Mouse (Mus musculus) liver, embryonic 11.5 days (tissue): ENCODE measurements around the gene Arsk. TPM values are rescaled to one million over a fixed set of nuclear protein-coding genes. Genes with fewer than 3 reads are reported as not detected.

Experiments
- ATAC-seq: fragments of 200-750 bp; cut with Nextera tagmentation; replicated peaks from 2 replicates; pipeline ENCODE4 v1.8.0; 2017; ENCODE audit warnings: moderate number of reproducible peaks, mild to moderate bottlenecking, moderate TSS enrichment, moderate library complexity; ENCODE audit not compliant: low FRiP score
- DNase-seq: peaks from one replicate; pipeline ENCODE4 v3.0.0-alpha.2; 2017; ENCODE audit warnings: low spot score
- H3K27ac ChIP-seq: fragments of 300-500 bp; sonication (generic); 2 replicates; pipeline ENCODE4 v1.5.1; 2014; ENCODE audit warnings: mild to moderate bottlenecking, low read depth, low read length, control low read depth
- H3K27me3 ChIP-seq: fragments of 300-500 bp; sonication (generic); replicated peaks from 2 replicates; pipeline ENCODE4 v1.6.1; 2014; ENCODE audit warnings: low read length, mixed read lengths; ENCODE audit not compliant: control insufficient read depth, insufficient read depth
- H3K36me3 ChIP-seq: fragments of 300-500 bp; sonication (generic); 2 replicates; pipeline ENCODE4 v1.6.1; 2014; ENCODE audit warnings: mild to moderate bottlenecking, low read length, moderate library complexity, mixed read lengths; ENCODE audit not compliant: control insufficient read depth, insufficient read depth
- H3K4me1 ChIP-seq: fragments of 300-500 bp; sonication (generic); replicated peaks from 2 replicates; pipeline ENCODE4 v1.6.1; 2014; ENCODE audit warnings: low read length, mixed read lengths; ENCODE audit not compliant: control insufficient read depth, insufficient read depth
- H3K4me2 ChIP-seq: fragments of 300-500 bp; sonication (generic); 2 replicates; pipeline ENCODE4 v1.6.1; 2014; ENCODE audit warnings: mild to moderate bottlenecking, control low read depth, moderate library complexity
- H3K4me3 ChIP-seq: fragments of 300-500 bp; sonication (generic); 2 replicates; pipeline ENCODE4 v1.5.1; 2014; ENCODE audit warnings: low read depth, low read length, control low read depth
- H3K9ac ChIP-seq: fragments of 300-500 bp; sonication (generic); 2 replicates; pipeline ENCODE4 v1.6.1; 2014; ENCODE audit warnings: low read depth, low read length, control low read depth
- H3K9me3 ChIP-seq: fragments of 300-500 bp; sonication (generic); 2 replicates; pipeline ENCODE4 v1.6.1; 2016; ENCODE audit warnings: low read length, inconsistent platforms, mixed read lengths; ENCODE audit not compliant: control insufficient read depth
- WGBS: fragments of 180-500 bp; shearing (Covaris S2); extraction: QIAGEN DNeasy Blood & Tissue Kit; methylation state at CpG from one replicate; pipeline ENCODE4 v1.1.7; 2014; 5-methylcytosine and 5-hydroxymethylcytosine counted together
- polyA plus RNA-seq: library from polyadenylated mRNA; unstranded; fragments of >200 nt; fragmentation: Nextera tagmentation; extraction: Ambion mirVana; gene quantifications from 2 replicates; pipeline ENCODE4 v1.2.1, GENCODE M21; 2014

The Arsk gene
- 5.0 and 5.1 TPM in 2 replicates for polyA plus RNA-seq

GRCm38 (mm10) chr13:76098493-76099303 is at the start of gene Arsk, which contains the start of gene Ttc37:
TSS of gene Arsk (minus strand) at chr13:76098660.
TSS of gene Ttc37 (plus strand) at chr13:76098734.
- Histone ChIP-seq H3K9me3 (no peaks in the 10 kb centered on the region), H3K4me2 (peak within 1 kb of the TSS; percentile 73), H3K9ac (peak within 1 kb of the TSS; percentile 77), H3K4me1 (no peaks in the 10 kb centered on the region; the same call in 1 of the 2 replicates), H3K4me3 (peak within 1 kb of the TSS; percentile 75), H3K36me3 (no peaks in the 10 kb centered on the region), H3K27ac (peak within 1 kb of the TSS; percentile 71), H3K27me3 (no peaks in the 10 kb centered on the region)
- ATAC-seq = peak; percentile 96
- under 1% methylated on average over 34 of the region's 34 CpGs for WGBS
- peak; percentile 88 for DNase-seq

DNA sequence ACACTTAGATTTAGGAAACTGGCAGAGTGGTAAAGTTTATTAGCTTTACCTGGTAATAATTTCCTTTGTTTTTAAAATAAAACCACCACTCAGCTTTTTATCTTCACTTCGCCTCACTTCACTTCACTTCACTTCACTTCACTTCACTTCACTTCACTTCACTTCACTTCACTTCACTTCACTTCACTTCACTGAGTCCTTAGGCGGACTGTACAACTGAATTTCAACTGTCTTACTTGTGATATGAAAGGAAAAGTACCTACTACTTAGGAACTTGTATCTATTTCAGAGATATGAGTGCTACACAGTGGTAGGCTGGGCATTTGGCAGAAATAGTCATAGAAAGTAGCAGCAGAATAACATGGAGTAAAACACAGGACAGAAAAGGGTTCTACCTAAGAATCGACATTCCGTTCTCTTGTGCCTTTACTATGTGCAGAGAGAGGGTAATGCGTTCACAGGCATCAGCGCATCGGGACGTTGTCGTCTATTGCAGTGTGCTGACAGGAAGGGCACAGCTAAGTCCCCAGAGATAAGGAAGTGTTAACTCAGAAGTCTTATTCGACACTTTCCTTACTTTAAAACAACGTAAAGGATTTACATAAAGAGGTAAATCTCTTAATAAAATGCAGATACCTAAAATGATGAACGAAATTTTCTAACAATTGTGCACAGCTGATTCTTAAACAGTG is 42.8 kb upstream of the Arsk start:
- ATAC-seq (no peak), DNase-seq (no peak)
- no peaks in the 10 kb centered on the region for H3K4me1 ChIP-seq
- H3K27ac ChIP-seq = no peak overlapping the region
- no peak overlapping the region for H3K4me3 ChIP-seq
- H3K9ac ChIP-seq = no peak overlapping the region
- 85% methylated on average over 12 of the region's 12 CpGs for WGBS
- no peaks in the 10 kb centered on the region for H3K27me3 ChIP-seq
- no peak overlapping the region for H3K4me2 ChIP-seq
- no peaks in the 10 kb centered on the region for H3K9me3 ChIP-seq
- peaks cover 2% of the 10 kb centered on the region; the same call in 1 of the 2 replicates for H3K36me3 ChIP-seq

- Histone ChIP-seq H3K27ac (no peak overlapping the region), H3K9ac (no peak overlapping the region), H3K36me3 (peaks cover 5% of the 10 kb centered on the region), H3K9me3 (no peaks in the 10 kb centered on the region), H3K4me2 (no peak overlapping the region), H3K27me3 (no peaks in the 10 kb centered on the region), H3K4me1 (no peaks in the 10 kb centered on the region), H3K4me3 (no peak overlapping the region)
- WGBS = 81% methylated on average over 3 of the region's 3 CpGs
- DNase-seq (no peak), ATAC-seq (no peak)
Observed at GRCm38 (mm10) chr13:76138862-76139261, 40.4 kb upstream of the Arsk start.

DNA sequence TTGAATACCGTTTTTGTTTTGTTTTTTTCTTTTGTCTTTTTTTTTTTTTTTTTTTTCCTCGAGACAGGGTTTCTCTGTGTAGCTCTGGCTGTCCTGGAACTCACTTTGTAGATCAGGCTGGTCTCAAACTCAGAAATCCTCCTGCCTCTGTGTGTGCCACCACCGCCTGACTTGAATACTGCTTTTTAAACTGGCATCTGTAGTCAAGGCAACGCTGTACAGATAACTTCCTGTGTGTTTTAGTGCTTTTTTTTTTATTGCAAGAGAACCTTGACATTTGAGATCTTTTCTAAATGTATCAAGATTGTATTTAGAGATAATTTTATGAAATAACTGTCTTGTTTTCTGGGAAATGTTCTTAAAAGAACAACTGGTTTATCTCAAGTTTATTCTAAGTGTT is 34.0 kb upstream of the Arsk start:
- Histone ChIP-seq H3K36me3 (peaks cover 10% of the 10 kb centered on the region), H3K4me2 (no peak overlapping the region), H3K9ac (no peak overlapping the region), H3K27ac (no peak overlapping the region), H3K4me1 (no peaks in the 10 kb centered on the region), H3K4me3 (no peak overlapping the region), H3K9me3 (no peaks in the 10 kb centered on the region), H3K27me3 (no peaks in the 10 kb centered on the region)
- DNase-seq (no peak), ATAC-seq (no peak)
- 88% methylated on average over 4 of the region's 4 CpGs for WGBS

DNA sequence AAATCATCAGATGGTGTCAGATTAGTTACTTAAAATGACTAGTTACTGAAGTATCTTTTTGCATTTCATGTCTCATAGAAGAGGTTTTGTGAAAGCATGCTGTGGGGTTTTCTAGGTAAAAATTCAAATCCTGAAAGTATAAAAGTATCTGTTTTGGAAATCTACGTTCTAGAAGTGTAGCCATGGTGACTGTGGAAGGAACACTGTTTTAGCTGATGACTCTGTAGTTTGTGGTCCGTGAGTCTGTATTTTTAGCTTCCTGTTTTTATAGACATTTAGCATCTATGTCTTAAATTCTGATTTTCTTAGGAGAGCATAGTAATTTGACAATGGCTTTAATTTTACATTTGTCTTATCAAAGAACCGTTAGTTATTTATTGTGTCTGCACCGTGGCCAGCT is 30.3 kb upstream of the Arsk start:
- Histone ChIP-seq H3K27me3 (no peaks in the 10 kb centered on the region), H3K4me3 (no peak overlapping the region), H3K4me2 (no peak overlapping the region), H3K27ac (no peak overlapping the region), H3K36me3 (peaks cover 13% of the 10 kb centered on the region), H3K9me3 (no peaks in the 10 kb centered on the region), H3K9ac (no peak overlapping the region), H3K4me1 (no peaks in the 10 kb centered on the region)
- ATAC-seq (no peak), DNase-seq (no peak)
- 86% methylated on average over 4 of the region's 4 CpGs for WGBS

- peaks cover 4% of the 10 kb centered on the region; the same call in 1 of the 2 replicates for H3K36me3 ChIP-seq
- no peaks in the 10 kb centered on the region for H3K4me1 ChIP-seq
- 84% methylated on average over 18 of the region's 18 CpGs for WGBS
- H3K9ac ChIP-seq = no peak overlapping the region
- H3K4me3 ChIP-seq = no peak overlapping the region
- no peak overlapping the region for H3K4me2 ChIP-seq
- ATAC-seq (0 out of 2 replicates have a peak, but pooled peaks have one; percentile 34), DNase-seq (no peak)
- no peak overlapping the region for H3K27ac ChIP-seq
- no peaks in the 10 kb centered on the region for H3K27me3 ChIP-seq
- H3K9me3 ChIP-seq = no peaks in the 10 kb centered on the region
Observed at GRCm38 (mm10) chr13:76109069-76109824, 10.8 kb upstream of the Arsk start.

GRCm38 (mm10) chr13:76101989-76102388 is 3.5 kb upstream of the Arsk start:
- Histone ChIP-seq H3K27ac (no peak overlapping the region), H3K9me3 (no peaks in the 10 kb centered on the region), H3K36me3 (no peaks in the 10 kb centered on the region), H3K4me3 (no peak overlapping the region), H3K27me3 (no peaks in the 10 kb centered on the region), H3K4me1 (no peaks in the 10 kb centered on the region; the same call in 1 of the 2 replicates), H3K4me2 (no peak overlapping the region), H3K9ac (no peak overlapping the region)
- DNase-seq (no peak), ATAC-seq (no peak)
- 86% methylated on average over 2 of the region's 2 CpGs for WGBS

DNA sequence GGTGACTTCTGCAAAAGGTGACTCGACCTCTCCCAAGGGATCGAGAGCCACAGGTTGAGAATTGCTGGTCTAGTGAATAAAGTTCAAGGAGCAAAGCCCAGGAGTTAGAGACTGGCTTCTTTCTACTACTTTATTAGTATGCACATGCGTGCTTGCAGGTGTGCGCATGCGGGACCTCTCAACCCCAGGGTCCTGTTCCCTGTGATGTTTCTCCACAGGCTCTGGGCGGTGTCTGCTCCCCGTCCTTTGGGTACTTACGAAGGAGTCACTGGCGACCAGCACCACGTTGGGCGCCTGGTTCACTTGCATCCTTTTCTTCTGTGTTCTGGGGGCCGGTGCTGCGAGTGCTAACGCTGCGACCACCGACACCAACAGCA is 356 bp downstream of the Arsk start:
- Histone ChIP-seq H3K9ac (peak overlapping the region; percentile 77), H3K4me3 (peak overlapping the region; percentile 75), H3K4me1 (no peaks in the 10 kb centered on the region; the same call in 1 of the 2 replicates), H3K4me2 (peak overlapping the region; percentile 73), H3K27me3 (no peaks in the 10 kb centered on the region), H3K27ac (peak overlapping the region; percentile 71), H3K36me3 (no peaks in the 10 kb centered on the region), H3K9me3 (no peaks in the 10 kb centered on the region)
- WGBS = 3% methylated on average over 16 of the region's 16 CpGs
- ATAC-seq (peak; percentile 81), DNase-seq (no peak)
